Mouse (Mus musculus) hindbrain, embryonic 12.5 days (tissue): ENCODE measurements around the gene Tubb4a. TPM values are rescaled to one million over a fixed set of nuclear protein-coding genes. Genes with fewer than 3 reads are reported as not detected.

ENCODE experiments used
- ATAC-seq: fragments of 200-750 bp; cut with Nextera tagmentation; 2 replicates; pipeline ENCODE4 v1.8.0; 2017; ENCODE audit warnings: moderate TSS enrichment; ENCODE audit not compliant: low FRiP score
- H3K27ac ChIP-seq: fragments of 300-500 bp; sonication (generic); 2 replicates; pipeline ENCODE4 v1.5.1; 2016; ENCODE audit warnings: mild to moderate bottlenecking
- H3K27me3 ChIP-seq: fragments of 300-500 bp; sonication (generic); 2 replicates; pipeline ENCODE4 v1.6.1; 2016; ENCODE audit warnings: mild to moderate bottlenecking
- H3K36me3 ChIP-seq: fragments of 300-500 bp; sonication (generic); 2 replicates; pipeline ENCODE4 v1.6.1; 2016; ENCODE audit warnings: mild to moderate bottlenecking
- H3K4me1 ChIP-seq: fragments of 300-500 bp; sonication (generic); 2 replicates; pipeline ENCODE4 v1.6.1; 2016
- H3K4me2 ChIP-seq: fragments of 300-500 bp; sonication (generic); replicated peaks from 2 replicates; pipeline ENCODE4 v1.6.1; 2016; ENCODE audit warnings: mild to moderate bottlenecking
- H3K4me3 ChIP-seq: fragments of 300-500 bp; sonication (generic); 2 replicates; pipeline ENCODE4 v1.5.1; 2016; ENCODE audit warnings: mild to moderate bottlenecking
- H3K9ac ChIP-seq: fragments of 300-500 bp; sonication (generic); 2 replicates; pipeline ENCODE4 v1.6.1; 2016; ENCODE audit warnings: mild to moderate bottlenecking, moderate library complexity
- H3K9me3 ChIP-seq: fragments of 300-500 bp; sonication (generic); replicated peaks from 2 replicates; pipeline ENCODE4 v1.6.1; 2016; ENCODE audit warnings: mild to moderate bottlenecking
- WGBS: fragments of 180-500 bp; shearing (Covaris S2); methylation state at CpG from one replicate; pipeline ENCODE4 v1.1.7; 2016; 5-methylcytosine and 5-hydroxymethylcytosine counted together
- polyA plus RNA-seq: library from polyadenylated mRNA; unstranded; fragments of >200 nt; fragmentation: Nextera tagmentation; extraction: Ambion mirVana; gene quantifications from 2 replicates; pipeline ENCODE4 v1.2.1, GENCODE M21; 2016

Tubb4a gene
- polyA plus RNA-seq, 1 experiment from 2014 or later = 197 TPM

DNA sequence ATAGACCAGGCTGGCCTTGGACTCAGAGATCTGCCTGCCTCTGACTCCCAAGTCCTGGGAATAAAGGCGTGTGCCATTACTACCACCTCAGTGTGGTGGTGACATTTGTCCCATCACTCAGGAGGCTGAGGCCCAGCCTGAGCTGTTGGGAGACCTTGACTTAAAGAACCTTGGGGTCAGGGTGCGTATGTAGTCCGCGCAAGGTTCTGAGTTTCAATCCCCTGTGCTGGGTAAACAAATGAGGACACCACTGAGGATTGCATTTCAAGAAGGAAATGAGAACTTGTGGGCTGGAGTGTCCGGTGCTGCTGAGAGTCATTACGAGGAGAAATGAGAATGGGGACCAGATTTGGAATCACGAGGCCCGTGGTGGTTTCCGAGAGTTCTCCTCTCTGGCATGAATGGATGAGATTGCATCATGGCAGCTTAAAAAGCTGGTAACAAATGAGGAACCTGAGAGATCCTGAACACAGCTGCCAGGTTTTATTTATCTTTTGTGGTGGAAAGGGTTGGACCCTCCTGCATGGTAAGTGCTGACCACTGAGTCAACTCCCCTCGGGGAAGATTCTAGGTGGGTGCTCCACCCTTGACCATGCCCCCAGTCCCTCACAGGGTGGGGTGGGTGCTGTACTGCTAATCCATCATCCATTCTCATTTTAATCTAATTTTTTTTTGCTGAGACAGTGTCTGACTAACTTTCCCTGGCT lies 25.3 kb upstream of the Tubb4a start:
- Histone ChIP-seq H3K36me3 (no peaks in the 10 kb centered on the region), H3K9ac (no peak overlapping the region), H3K4me1 (no peaks in the 10 kb centered on the region), H3K4me3 (no peak overlapping the region), H3K4me2 (no peak overlapping the region), H3K27ac (no peak overlapping the region), H3K9me3 (no peaks in the 10 kb centered on the region), H3K27me3 (no peaks in the 10 kb centered on the region)
- 86% methylated on average over 10 of the region's 10 CpGs for WGBS
- ATAC-seq = no peak

DNA sequence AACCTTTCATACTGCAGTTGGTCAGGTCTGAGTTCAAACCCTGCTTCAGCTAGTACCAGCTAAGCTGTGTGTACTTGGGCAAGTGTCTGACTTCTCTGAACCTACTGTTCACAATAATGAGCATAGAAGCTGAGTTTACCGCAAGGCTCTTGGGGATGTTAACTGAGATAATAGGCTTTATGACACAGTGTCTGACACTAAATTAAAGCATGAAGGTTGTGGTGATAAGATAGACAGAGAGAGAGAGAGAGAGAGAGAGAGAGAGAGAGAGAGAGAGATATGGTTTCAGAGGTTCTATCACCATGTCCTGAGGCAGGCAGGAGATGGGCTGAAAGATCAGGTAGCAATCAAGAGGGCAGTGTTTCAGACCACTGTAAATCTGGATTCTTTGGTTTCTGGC lies 22.4 kb upstream of the Tubb4a start:
- ATAC-seq = no peak
- WGBS = 85% methylated on average over 1 of the region's 1 CpGs

DNA sequence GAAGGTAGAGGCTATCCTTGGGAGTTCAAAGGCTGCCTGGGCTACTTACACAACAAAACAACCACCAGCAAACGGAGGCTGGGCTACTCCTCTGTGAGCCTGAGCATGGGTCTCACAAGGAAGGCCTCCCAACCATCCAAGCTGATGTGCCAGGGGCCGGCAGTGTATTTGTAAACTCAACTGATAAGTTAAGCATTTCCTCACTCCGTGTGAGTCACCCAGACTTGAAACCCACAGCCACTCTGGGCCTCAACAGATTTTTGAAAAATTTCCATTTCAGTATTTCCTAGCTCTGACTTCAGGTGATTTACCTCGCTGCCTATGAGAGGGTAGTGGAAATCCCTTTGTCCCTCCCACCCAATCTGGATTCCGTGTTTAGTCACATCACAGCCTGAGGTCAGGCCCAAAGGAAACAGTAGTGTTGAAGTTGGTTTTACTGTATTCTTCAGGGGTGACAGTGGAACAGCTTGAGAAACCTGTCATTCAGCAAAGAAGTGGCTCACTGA lies 21.1 kb upstream of the Tubb4a start:
- H3K4me3 ChIP-seq = no peak overlapping the region
- no peak overlapping the region for H3K4me2 ChIP-seq
- H3K27ac ChIP-seq = no peak overlapping the region
- H3K36me3 ChIP-seq = no peaks in the 10 kb centered on the region
- ATAC-seq = no peak
- H3K27me3 ChIP-seq = no peaks in the 10 kb centered on the region
- peaks cover 21% of the 10 kb centered on the region for H3K4me1 ChIP-seq
- 64% methylated on average over 5 of the region's 5 CpGs for WGBS
- H3K9me3 ChIP-seq = no peaks in the 10 kb centered on the region
- no peak overlapping the region for H3K9ac ChIP-seq

More for the DNA sequence above, 22.4 kb upstream of the Tubb4a start:
- Histone ChIP-seq H3K36me3 (no peaks in the 10 kb centered on the region), H3K9me3 (no peaks in the 10 kb centered on the region), H3K4me1 (peaks cover 13% of the 10 kb centered on the region), H3K27ac (no peak overlapping the region), H3K4me2 (no peak overlapping the region), H3K4me3 (no peak overlapping the region), H3K27me3 (no peaks in the 10 kb centered on the region), H3K9ac (no peak overlapping the region)

DNA sequence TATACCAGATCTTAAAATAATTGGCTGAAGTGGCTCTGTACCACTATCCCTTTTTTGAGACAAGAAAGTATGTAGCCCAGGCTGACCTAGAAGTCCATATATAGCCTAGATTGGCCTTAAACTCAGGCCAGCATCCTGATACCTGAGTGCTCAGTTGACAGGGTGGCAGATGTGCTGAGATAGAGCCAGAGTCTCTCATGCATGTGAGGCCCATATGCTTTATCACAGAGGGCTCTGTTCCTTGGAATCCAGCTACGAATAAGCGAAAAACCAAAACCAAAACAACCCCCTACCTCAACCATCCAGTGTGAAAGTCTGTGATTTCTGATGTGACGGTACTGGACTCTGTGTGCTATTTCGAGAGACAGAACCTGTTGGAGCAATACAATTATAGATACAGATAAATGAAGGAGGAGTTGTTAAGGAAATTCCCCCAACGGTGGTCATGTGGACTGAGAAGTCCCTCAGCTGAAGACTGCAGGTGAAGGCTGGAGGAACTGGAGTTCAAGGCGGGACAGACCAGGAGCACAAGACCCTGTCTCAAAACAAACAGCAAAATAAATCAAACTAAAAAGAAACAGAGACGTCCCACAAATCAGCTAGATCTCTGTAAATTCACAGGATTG lies 20.6 kb upstream of the Tubb4a start:
- no peak for ATAC-seq

DNA sequence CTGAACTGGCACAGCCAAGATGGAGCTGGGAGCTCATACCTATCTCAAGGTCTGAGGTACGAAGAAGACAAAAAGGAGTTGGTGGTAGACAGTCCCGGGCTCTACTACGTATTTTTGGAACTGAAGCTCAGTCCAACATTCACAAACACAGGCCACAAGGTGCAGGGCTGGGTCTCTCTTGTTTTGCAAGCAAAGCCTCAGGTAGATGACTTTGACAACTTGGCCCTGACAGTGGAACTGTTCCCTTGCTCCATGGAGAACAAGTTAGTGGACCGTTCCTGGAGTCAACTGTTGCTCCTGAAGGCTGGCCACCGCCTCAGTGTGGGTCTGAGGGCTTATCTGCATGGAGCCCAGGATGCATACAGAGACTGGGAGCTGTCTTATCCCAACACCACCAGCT lies 19.5 kb upstream of the Tubb4a start:
- Histone ChIP-seq H3K9ac (no peak overlapping the region), H3K27ac (no peak overlapping the region), H3K9me3 (no peaks in the 10 kb centered on the region), H3K27me3 (no peaks in the 10 kb centered on the region), H3K36me3 (no peaks in the 10 kb centered on the region), H3K4me1 (peaks cover 21% of the 10 kb centered on the region), H3K4me2 (no peak overlapping the region), H3K4me3 (no peak overlapping the region)
- 93% methylated on average over 5 of the region's 5 CpGs for WGBS
- no peak for ATAC-seq

More for the DNA sequence above, 20.6 kb upstream of the Tubb4a start:
- Histone ChIP-seq H3K9me3 (no peaks in the 10 kb centered on the region), H3K4me1 (peaks cover 21% of the 10 kb centered on the region), H3K27ac (no peak overlapping the region), H3K4me3 (no peak overlapping the region), H3K4me2 (no peak overlapping the region), H3K27me3 (no peaks in the 10 kb centered on the region), H3K9ac (no peak overlapping the region), H3K36me3 (no peaks in the 10 kb centered on the region)
- 82% methylated on average over 7 of the region's 7 CpGs for WGBS

DNA sequence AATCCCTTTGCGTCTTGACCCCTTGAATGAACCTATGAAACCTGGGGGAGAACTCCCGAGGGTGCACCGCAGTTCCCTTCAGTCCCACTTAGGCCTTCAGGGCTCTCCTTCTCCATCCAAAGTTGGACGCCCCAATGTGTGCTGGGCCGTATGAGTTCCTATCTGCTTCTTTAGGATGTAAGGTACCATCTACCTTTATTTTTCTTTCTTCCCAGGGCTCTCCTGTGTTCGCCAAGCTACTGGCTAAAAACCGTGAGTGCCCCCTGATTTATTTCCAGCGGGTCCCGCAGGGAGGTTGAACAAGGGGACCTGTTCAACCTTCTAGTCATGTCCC lies 18.4 kb upstream of the Tubb4a start:
- Histone ChIP-seq H3K9ac (peak overlapping the region; percentile 75), H3K4me1 (peaks cover 21% of the 10 kb centered on the region), H3K4me2 (peak overlapping the region; percentile 90), H3K27ac (no peak overlapping the region), H3K36me3 (no peaks in the 10 kb centered on the region), H3K27me3 (no peaks in the 10 kb centered on the region), H3K4me3 (peak overlapping the region; percentile 60), H3K9me3 (no peaks in the 10 kb centered on the region)
- 6% methylated on average over 9 of the region's 9 CpGs for WGBS
- ATAC-seq = no peak; the same call in 1 of the 2 replicates

DNA sequence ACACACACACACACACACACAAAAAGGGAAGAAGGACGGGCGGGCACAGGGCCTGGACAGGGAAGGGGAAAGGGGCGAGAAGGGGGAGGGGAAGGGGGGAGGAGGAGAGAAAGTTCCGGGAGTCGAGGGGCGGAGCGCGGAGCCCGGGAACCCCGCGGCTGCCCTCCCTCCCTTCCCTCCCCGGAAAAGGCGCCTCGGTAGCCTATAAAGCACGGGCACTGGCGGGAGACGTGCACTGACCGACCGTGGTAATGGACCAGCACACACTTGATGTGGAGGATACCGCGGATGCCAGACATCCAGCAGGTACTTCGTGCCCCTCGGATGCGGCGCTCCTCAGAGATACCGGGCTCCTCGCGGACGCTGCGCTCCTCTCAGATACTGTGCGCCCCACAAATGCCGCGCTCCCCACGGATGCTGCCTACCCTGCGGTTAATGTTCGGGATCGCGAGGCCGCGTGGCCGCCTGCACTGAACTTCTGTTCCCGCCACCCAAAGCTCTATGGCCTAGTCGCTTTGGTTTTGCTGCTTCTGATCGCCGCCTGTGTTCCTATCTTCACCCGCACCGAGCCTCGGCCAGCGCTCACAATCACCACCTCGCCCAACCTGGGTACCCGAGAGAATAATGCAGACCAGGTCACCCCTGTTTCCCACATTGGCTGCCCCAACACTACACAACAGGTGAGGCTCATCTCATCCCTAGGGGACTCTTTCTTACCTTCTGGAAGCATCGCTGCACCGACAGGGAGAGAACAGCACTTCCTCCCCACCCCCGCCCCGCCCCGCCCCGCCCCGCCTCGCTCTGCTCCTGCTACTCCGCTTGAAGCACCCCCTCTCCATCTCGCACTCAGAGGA lies 17.8 kb upstream of the Tubb4a start, which contains the start of gene Tnfsf9:
Gene Tnfsf9, plus strand, starts transcription at position 145 of the 854 bp plus-strand sequence.
- no peak within 1 kb of the TSS; the same call in 1 of the 2 replicates for H3K27ac ChIP-seq
- no peaks in the 10 kb centered on the region for H3K9me3 ChIP-seq
- H3K4me2 ChIP-seq = peak within 1 kb of the TSS; percentile 90
- H3K36me3 ChIP-seq = no peaks in the 10 kb centered on the region
- ATAC-seq = peak; percentile 84
- peaks cover 21% of the 10 kb centered on the region for H3K4me1 ChIP-seq
- peak within 1 kb of the TSS; percentile 60 for H3K4me3 ChIP-seq
- WGBS = 1% methylated on average over 56 of the region's 61 CpGs
- no peaks in the 10 kb centered on the region for H3K27me3 ChIP-seq
- H3K9ac ChIP-seq = peak within 1 kb of the TSS; percentile 75

DNA sequence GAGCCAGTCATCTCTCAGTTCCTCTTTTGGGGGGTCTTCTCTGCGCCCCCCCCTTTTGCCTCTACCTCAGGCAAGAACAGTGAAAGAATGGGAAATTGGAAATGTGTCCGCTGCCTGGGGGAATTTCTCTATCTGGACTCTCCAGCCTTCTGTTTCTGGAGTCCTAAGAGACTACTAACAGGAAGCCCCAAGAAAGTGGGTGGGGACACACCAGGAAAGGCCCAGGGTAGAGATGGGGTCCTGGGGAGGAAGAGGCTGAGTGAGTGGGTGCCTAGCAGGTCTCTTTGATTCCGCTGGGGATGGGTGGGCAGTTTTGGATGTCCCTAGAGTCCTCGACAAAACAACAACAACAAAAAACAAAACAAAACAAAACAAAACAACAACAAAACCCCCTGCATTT lies 16.9 kb upstream of the Tubb4a start:
- peak; percentile 24; the same call in 1 of the 2 replicates for ATAC-seq
- no peaks in the 10 kb centered on the region for H3K27me3 ChIP-seq
- no peaks in the 10 kb centered on the region for H3K9me3 ChIP-seq
- H3K4me3 ChIP-seq = peak overlapping the region; percentile 60
- H3K4me1 ChIP-seq = peaks cover 21% of the 10 kb centered on the region
- H3K4me2 ChIP-seq = peak overlapping the region; percentile 90
- no peaks in the 10 kb centered on the region for H3K36me3 ChIP-seq
- H3K27ac ChIP-seq = no peak overlapping the region
- H3K9ac ChIP-seq = peak overlapping the region; percentile 75; the same call in 1 of the 2 replicates
- WGBS = 45% methylated on average over 4 of the region's 4 CpGs

DNA sequence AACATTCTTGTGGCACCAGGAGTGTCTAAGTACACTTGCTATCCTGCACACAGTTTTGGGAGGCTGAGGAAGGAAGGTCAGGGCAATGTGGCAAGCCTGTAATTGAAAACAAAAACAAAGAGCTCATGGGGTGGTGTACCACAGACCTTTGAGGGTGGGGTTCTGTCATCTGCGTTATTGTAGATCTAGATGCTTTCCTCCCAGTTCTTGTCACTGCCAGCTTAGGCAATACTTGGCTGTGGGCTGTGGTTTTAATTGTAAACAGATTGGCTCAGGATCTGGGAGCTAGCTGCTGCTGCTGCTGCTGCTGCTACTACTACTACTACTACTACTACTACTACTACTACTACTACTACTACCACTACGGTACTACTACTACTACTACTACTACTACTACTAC lies 14.7 kb upstream of the Tubb4a start:
- no peak overlapping the region for H3K27ac ChIP-seq
- no peaks in the 10 kb centered on the region for H3K27me3 ChIP-seq
- H3K9me3 ChIP-seq = no peaks in the 10 kb centered on the region
- no peak overlapping the region for H3K9ac ChIP-seq
- no peak for ATAC-seq
- 89% methylated on average over 2 of the region's 2 CpGs for WGBS
- H3K4me3 ChIP-seq = no peak overlapping the region
- peaks cover 21% of the 10 kb centered on the region for H3K4me1 ChIP-seq
- no peak overlapping the region for H3K4me2 ChIP-seq
- no peaks in the 10 kb centered on the region for H3K36me3 ChIP-seq

DNA sequence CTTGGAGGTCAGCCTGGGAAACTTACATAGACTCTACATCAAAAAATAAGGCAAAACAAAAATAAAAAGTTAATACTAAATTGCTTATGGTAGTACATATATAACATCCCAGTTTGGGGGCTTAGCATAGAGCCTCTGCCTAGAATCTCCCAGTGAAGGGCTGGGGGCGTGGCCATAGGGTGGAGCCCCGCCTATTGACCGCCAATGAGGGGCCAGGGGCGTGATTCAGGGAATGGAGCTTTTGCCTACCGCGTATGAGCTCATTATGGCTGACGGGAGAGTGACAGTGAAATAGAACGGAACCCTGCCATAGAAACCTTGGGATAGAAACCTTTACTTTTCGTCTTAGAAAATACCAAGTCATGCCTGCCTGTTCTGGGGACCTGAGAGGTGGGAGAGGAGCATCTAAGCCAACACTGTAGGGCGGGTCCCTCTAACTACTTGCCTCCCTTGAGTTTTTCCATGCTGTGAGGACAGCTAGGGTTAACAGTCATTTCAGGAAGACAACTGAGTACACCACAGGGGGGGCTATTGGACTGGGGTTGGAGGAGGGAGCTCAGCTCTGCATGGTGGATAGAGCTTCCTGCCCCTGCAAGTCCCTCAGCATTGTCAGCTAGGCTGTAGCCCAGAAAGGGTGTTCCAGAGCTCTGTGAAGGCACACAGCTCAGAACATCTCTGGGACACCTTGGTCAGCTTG lies 12.2 kb upstream of the Tubb4a start:
- H3K4me3 ChIP-seq = no peak overlapping the region
- WGBS = 8% methylated on average over 10 of the region's 10 CpGs
- ATAC-seq = no peak
- H3K9me3 ChIP-seq = no peaks in the 10 kb centered on the region
- H3K36me3 ChIP-seq = no peaks in the 10 kb centered on the region
- no peak overlapping the region for H3K9ac ChIP-seq
- peaks cover 16% of the 10 kb centered on the region for H3K4me1 ChIP-seq
- no peak overlapping the region for H3K27ac ChIP-seq
- no peak overlapping the region for H3K4me2 ChIP-seq
- H3K27me3 ChIP-seq = peaks cover 6% of the 10 kb centered on the region

DNA sequence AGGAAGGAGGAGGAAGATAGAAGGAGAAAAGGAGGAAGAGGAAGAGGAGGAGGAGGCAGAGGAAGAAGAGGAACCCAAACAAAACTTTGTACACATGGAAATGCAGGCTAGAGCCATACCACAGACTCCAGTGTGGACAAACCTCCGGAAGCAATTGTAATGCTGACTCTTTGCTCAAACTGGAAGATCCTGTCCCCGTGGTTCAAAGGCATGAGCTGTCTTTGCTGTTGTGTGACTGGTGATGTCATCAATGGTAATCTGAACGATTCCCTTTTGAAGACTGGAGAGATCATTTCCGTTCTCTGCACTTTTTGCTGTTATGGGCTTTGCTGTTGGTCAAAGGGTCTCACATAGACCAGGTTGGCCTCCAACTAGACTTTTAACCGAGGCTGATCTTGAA lies 10.7 kb upstream of the Tubb4a start:
- 85% methylated on average over 5 of the region's 5 CpGs for WGBS
- Histone ChIP-seq H3K27ac (no peak overlapping the region), H3K9me3 (no peaks in the 10 kb centered on the region), H3K4me2 (no peak overlapping the region), H3K4me3 (no peak overlapping the region), H3K9ac (no peak overlapping the region), H3K27me3 (peaks cover 6% of the 10 kb centered on the region), H3K4me1 (peaks cover 10% of the 10 kb centered on the region), H3K36me3 (no peaks in the 10 kb centered on the region)
- no peak for ATAC-seq

DNA sequence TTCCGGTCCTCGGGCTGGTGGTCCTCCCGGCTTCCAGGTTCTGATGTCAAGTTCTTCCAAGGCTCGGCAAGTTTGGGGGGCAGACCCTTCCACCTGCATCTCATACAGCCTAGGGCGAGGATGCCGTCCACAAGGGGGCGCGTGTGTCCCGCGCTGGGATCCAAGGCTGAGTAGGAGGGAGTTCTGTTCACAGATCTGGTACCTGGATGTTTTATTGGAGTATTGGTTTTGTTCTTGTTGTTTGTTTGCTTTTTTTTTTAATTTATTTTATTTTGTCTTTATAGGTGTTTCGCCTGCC lies 9.0 kb upstream of the Tubb4a start:
- Histone ChIP-seq H3K4me3 (no peak overlapping the region), H3K9ac (no peak overlapping the region), H3K27ac (no peak overlapping the region), H3K4me2 (peak overlapping the region; percentile 45), H3K27me3 (peaks cover 6% of the 10 kb centered on the region), H3K4me1 (peaks cover 10% of the 10 kb centered on the region), H3K9me3 (0 out of 2 replicates have a peak, but pooled peaks cover 3% of the 10 kb centered on the region), H3K36me3 (no peaks in the 10 kb centered on the region)
- peak; percentile 82 for ATAC-seq
- WGBS = under 1% methylated on average over 11 of the region's 11 CpGs
